Mouse (Mus musculus): ENCODE data around the gene Csnk1g2.
A peak's percentile ranks its signal among the peaks of the same experiment; 100 is the strongest.

The Csnk1g2 gene

DNA sequence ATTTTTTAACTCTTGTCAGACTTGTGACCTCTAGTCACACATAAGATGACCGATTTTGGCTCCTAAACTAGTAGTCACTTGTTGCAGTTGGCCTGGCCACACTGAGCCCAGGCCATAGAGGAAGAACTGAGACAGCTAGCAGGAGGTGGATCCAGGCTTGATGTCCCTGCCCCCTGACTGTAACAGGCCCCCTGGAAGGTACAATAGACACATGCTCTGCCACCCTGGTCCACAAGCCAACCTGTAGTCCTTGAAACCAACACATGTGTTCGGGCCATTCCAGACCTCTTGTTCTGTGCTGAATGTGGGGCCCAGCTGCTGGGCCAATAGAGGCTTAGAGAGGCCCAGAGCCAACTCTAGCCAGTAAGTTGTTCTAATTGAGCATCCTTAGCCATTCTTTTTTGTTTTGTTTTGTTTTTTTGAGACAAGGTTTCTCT is 57.6 kb downstream of the Csnk1g2 start:
- DNase-seq: peak; percentile 45

DNA sequence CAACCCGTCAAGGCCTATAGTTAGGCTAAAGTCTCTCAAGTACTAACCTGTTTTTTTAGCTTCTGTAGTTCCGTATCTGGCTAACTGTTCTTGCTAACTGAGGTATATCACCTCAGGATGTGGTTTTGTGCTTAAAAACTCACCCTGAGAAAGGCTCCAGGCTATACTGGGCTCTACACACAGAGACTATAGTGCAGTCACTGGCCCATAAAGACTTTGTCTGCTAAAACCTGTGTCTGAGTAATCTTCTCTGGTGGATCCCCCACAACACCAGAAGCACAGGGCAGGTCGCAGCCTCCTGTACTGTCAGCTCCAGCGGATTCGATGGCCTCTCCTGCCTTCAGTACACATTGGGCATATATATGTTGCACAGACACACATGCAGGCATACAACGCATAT is 59.4 kb downstream of the Csnk1g2 start:
- DNase-seq: no peak

- peak; percentile 29 for DNase-seq
Observed at GRCm38 (mm10) chr10:80683647-80684046, 61.0 kb downstream of the Csnk1g2 start.

- peak; percentile 59 for DNase-seq
Observed at GRCm38 (mm10) chr10:80684214-80684613, 61.6 kb downstream of the Csnk1g2 start.

DNA sequence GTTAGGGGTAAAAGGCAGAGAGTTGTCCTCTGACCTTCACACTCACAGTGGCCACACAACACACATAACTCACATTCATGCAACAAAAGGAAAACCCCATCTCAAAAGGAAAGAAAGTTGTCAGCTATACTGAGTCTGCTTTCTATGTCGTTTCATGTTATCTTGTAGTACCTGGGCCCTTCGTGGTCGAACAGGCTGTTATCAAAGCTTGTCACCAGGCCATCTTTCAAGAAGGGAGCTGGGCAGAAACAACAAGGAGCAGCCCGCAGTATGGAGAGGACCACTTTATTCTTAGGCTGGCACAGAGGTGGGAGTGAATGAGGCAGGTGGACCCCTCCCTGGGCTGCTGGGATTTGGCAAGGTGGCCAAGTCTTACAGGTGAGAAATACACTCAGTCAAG is 62.3 kb downstream of the Csnk1g2 start:
- DNase-seq: peak; percentile 30

GRCm38 (mm10) chr10:80686617-80687016 is 64.0 kb downstream of the Csnk1g2 start:
- DNase-seq: peak; percentile 43

DNA sequence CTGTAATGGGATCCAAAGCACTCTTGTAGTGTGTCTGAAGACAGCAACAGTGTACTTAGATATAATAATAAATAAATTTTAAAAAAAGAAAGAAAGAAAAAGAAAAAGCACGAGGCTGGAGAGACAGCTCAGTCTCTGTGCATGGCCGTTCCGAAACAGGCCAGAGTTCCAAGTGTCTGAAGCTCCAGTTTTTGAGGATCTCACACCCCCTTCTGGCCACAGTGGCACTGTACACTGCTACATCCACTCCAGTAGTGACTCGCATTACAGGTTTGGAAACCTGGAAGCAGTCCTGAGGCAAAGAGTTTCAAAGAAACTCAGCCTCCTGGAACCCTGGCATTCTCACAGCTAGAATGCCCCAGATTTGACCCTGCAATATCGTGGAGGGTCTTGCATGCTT is 65.2 kb downstream of the Csnk1g2 start:
- peak; percentile 76 for DNase-seq
